Comparison of ENCODE assay signal across 11 mouse cellular contexts in genomic region chr13:38878718-38879669, GRCm38 (mm10).
DNase-seq lines count a peak whose midpoint lies in the region; ATAC-seq lines count a peak whose summit lies in the region.
"Had no signal": no experiment of that assay in that cellular context is flagged by ENCODE, and none has a peak within 500 bp of the region (broad histone marks: within the 10 kb centered on the region; RNA-seq: fewer than 3 reads in every experiment).

No protein-coding gene starts in this region.

- peaks cover 7% of the 10 kb centered on the region; the same call in 1 of the 2 replicates for H3K4me1 ChIP-seq in hindbrain, embryonic 13.5 days (replicated peaks)
- H3K4me1 ChIP-seq: embryonic facial prominence, embryonic 13.5 days; liver, embryonic 12.5 days had no signal

- H3K36me3 ChIP-seq in hindbrain, embryonic 13.5 days: no peaks in the 10 kb centered on the region
- H3K36me3 ChIP-seq: embryonic facial prominence, embryonic 13.5 days; liver, embryonic 12.5 days had no signal

- 62% methylated on average over 7 of the region's 7 CpGs for WGBS in hindbrain, embryonic 13.5 days

- H3K9me3 ChIP-seq in hindbrain, embryonic 13.5 days: no peaks in the 10 kb centered on the region
- H3K9me3 ChIP-seq: embryonic facial prominence, embryonic 13.5 days; liver, embryonic 12.5 days had no signal

- no peaks in the 10 kb centered on the region for H3K27me3 ChIP-seq in hindbrain, embryonic 13.5 days
- H3K27me3 ChIP-seq: embryonic facial prominence, embryonic 13.5 days; liver, embryonic 12.5 days had no signal

- H3K4me3 ChIP-seq in hindbrain, embryonic 13.5 days: no peak overlapping the region
- H3K4me3 ChIP-seq: embryonic facial prominence, embryonic 13.5 days; liver, embryonic 12.5 days had no signal

- no peak overlapping the region for H3K9ac ChIP-seq in hindbrain, embryonic 13.5 days
- H3K9ac ChIP-seq: embryonic facial prominence, embryonic 13.5 days; liver, embryonic 12.5 days had no signal

- H3K27ac ChIP-seq in hindbrain, embryonic 13.5 days: no peak overlapping the region
- H3K27ac ChIP-seq: embryonic facial prominence, embryonic 13.5 days; liver, embryonic 12.5 days had no signal

- DNase-seq in heart, adult 9 months (ENCODE audit: low spot score in 2 of 2): peak; percentile 7 to 18
- no peak for DNase-seq in heart, postnatal 4 days
- peak; percentile 9 for DNase-seq in ovary, adult 18-20 months (ENCODE audit: low spot score)
- no peak for DNase-seq in ovary, postnatal 10 days (ENCODE audit: low spot score)
- DNase-seq in right cerebral cortex, postnatal 14 days: peak; percentile 14
- no peak for DNase-seq in kidney, adult 11 months
- DNase-seq: cerebellum, adult 9-10 months had no signal

- peak; percentile 75 for ATAC-seq in hindbrain, embryonic 13.5 days (ENCODE audit: low FRiP score)
- no peak for ATAC-seq in cerebellum, adult (ENCODE audit: insufficient number of reproducible peaks, low FRiP score, low TSS enrichment)
- ATAC-seq: liver, embryonic 12.5 days had no signal

- no peak overlapping the region for H3K4me2 ChIP-seq in hindbrain, embryonic 13.5 days
- H3K4me2 ChIP-seq: embryonic facial prominence, embryonic 13.5 days; liver, embryonic 12.5 days had no signal

Comparison
In these comparisons a context has a peak if more than half of its experiments do, and no peak if none do; other contexts are left out.
1. DNase-seq: peak in heart, adult 9 months (2 of 2), ovary, adult 18-20 months (single experiment) and right cerebral cortex, postnatal 14 days (single experiment); none in heart, postnatal 4 days (single experiment), ovary, postnatal 10 days (single experiment) and kidney, adult 11 months (single experiment).